Comparison of ENCODE assay signal across 18 mouse cellular contexts in genomic region chr10:111458088-111458487, GRCm38 (mm10).
"Had no signal": no experiment of that assay in that cellular context is flagged by ENCODE, and none has a peak within 500 bp of the region (broad histone marks: within the 10 kb centered on the region; RNA-seq: fewer than 3 reads in every experiment).

No protein-coding gene starts in this region.

- H3K4me2 ChIP-seq: lung, embryonic 14.5 days; midbrain, embryonic 13.5 days; neural tube, embryonic 13.5 days; neural tube, embryonic 15.5 days had no signal

- H3K27me3 ChIP-seq: midbrain, embryonic 13.5 days; neural tube, embryonic 13.5 days; neural tube, embryonic 15.5 days had no signal

- ATAC-seq: midbrain, embryonic 13.5 days; midbrain, embryonic 16.5 days had no signal

- H3K9ac ChIP-seq: lung, embryonic 14.5 days; midbrain, embryonic 13.5 days; neural tube, embryonic 13.5 days; neural tube, embryonic 15.5 days had no signal

- DNase-seq: lung, adult 18-20 months; lung, embryonic 14.5 days; lung, postnatal 10 days; lung, postnatal 4 days; retina, postnatal 1 day; right cerebral cortex, adult 18-20 months; right cerebral cortex, postnatal 25 days; right cerebral cortex, postnatal 4 days; spleen, adult 18-20 months; thymus, adult 18-20 months; thymus, postnatal 14 days; thymus, postnatal 36 days had no signal

- H3K9me3 ChIP-seq: midbrain, embryonic 10.5 days; midbrain, embryonic 13.5 days; neural tube, embryonic 13.5 days; neural tube, embryonic 15.5 days had no signal

- H3K36me3 ChIP-seq: midbrain, embryonic 10.5 days; midbrain, embryonic 13.5 days; neural tube, embryonic 13.5 days; neural tube, embryonic 15.5 days had no signal

- H3K4me1 ChIP-seq: neural tube, embryonic 15.5 days had no signal

- H3K4me3 ChIP-seq: midbrain, embryonic 10.5 days; midbrain, embryonic 13.5 days; myocyte; neural tube, embryonic 13.5 days; neural tube, embryonic 15.5 days had no signal

- H3K27ac ChIP-seq: midbrain, embryonic 10.5 days; midbrain, embryonic 13.5 days; neural tube, embryonic 13.5 days; neural tube, embryonic 15.5 days had no signal
